Mouse (Mus musculus): ENCODE measurements around the gene Rimbp2. TPM values are rescaled to one million over a fixed set of nuclear protein-coding genes. Genes with fewer than 3 reads are reported as not detected.

Gene Rimbp2
- polyA plus RNA-seq, 1 experiment from 2014 or later, result 0.13 TPM

- Histone ChIP-seq H3K4me3 (no peak overlapping the region), H3K9me3 (replicated peaks) (no peaks in the 10 kb centered on the region), H3K9ac (no peak overlapping the region), H3K4me2 (no peak overlapping the region), H3K27me3 (replicated peaks) (peaks cover 14% of the 10 kb centered on the region; the same call in 1 of the 2 replicates), H3K27ac (ENCODE audit: poor library complexity, severe bottlenecking) (no peak overlapping the region), H3K4me1 (replicated peaks) (peaks cover 9% of the 10 kb centered on the region), H3K36me3 (no peaks in the 10 kb centered on the region)
- no peak for ATAC-seq (ENCODE audit: insufficient number of reproducible peaks, low FRiP score)
- 80% methylated on average over 6 of the region's 6 CpGs for WGBS
Observed at GRCm38 (mm10) chr5:128811431-128811830, 141.9 kb downstream of the Rimbp2 start.

DNA sequence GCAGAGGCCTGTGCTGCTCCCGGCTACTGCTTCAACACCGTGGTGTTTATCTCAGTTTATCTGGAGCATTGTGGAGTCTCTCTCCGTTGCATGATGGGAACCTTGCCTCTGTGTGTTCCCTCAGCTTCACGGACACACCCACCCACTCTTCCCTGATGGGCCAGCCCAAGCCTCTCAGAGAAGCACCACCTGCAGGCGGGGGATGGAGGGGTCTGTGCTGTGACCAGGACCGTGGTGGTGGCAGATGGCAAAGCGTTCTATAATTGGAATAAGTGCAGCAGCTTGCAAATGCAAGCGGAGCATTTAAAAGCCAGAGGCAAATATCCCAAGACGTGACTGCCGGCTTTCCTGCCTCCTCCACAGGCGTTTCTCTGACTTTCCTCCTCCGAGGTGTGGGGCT lies 143.3 kb downstream of the Rimbp2 start:
- Histone ChIP-seq H3K9ac (no peak overlapping the region), H3K27ac (ENCODE audit: poor library complexity, severe bottlenecking) (no peak overlapping the region), H3K9me3 (replicated peaks) (no peaks in the 10 kb centered on the region), H3K4me1 (replicated peaks) (peaks cover 9% of the 10 kb centered on the region), H3K4me3 (no peak overlapping the region), H3K27me3 (replicated peaks) (peaks cover 14% of the 10 kb centered on the region; the same call in 1 of the 2 replicates), H3K36me3 (no peaks in the 10 kb centered on the region), H3K4me2 (no peak overlapping the region)
- ATAC-seq (ENCODE audit: insufficient number of reproducible peaks, low FRiP score), result 0 out of 2 replicates have a peak, but pooled peaks have one; percentile 1
- WGBS, result 44% methylated on average over 12 of the region's 12 CpGs

- no peaks in the 10 kb centered on the region for H3K9me3 ChIP-seq (replicated peaks)
- H3K27me3 ChIP-seq (replicated peaks), result peaks cover 14% of the 10 kb centered on the region; the same call in 1 of the 2 replicates
- H3K4me3 ChIP-seq, result no peak overlapping the region
- no peaks in the 10 kb centered on the region for H3K36me3 ChIP-seq
- H3K4me1 ChIP-seq (replicated peaks), result peaks cover 9% of the 10 kb centered on the region
- H3K9ac ChIP-seq, result no peak overlapping the region
- WGBS, result 50% methylated on average over 5 of the region's 5 CpGs
- ATAC-seq (ENCODE audit: insufficient number of reproducible peaks, low FRiP score), result no peak
- H3K4me2 ChIP-seq, result no peak overlapping the region
- H3K27ac ChIP-seq (ENCODE audit: poor library complexity, severe bottlenecking), result no peak overlapping the region
Observed at GRCm38 (mm10) chr5:128809406-128809805, 143.9 kb downstream of the Rimbp2 start.

DNA sequence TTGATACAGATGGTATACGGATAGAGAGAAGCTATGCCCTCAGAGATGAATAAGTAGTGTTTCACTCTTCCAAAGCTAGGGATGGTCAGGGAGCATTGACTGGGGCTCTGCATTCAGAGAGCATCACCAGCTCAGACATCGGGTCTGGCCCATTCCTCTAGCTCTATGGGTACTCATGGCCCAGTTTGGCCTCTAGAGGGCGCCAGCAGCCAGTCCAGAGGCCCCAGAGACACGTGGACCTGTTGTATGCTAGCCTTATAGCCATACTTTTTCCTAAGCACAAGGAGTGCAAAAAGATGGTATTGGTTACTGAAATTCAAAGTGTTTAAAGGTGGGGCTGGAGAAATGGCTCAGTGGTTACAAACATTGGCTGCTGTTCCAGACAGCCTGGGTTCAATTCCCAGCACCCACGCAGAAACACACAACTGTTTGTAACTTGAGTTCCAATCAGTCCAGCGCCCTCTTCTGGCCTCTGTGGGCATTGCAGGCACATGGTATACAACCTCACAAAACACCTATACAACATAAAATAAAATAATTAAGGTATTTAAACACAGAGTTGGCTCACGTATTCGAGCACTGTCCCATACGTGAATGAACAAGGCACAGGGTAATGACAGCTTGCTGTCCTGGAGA lies 144.6 kb downstream of the Rimbp2 start:
- no peaks in the 10 kb centered on the region for H3K9me3 ChIP-seq (replicated peaks)
- H3K9ac ChIP-seq, result no peak overlapping the region
- no peak overlapping the region for H3K27ac ChIP-seq (ENCODE audit: poor library complexity, severe bottlenecking)
- peaks cover 11% of the 10 kb centered on the region; the same call in 1 of the 2 replicates for H3K27me3 ChIP-seq (replicated peaks)
- ATAC-seq (ENCODE audit: insufficient number of reproducible peaks, low FRiP score), result no peak
- peaks cover 9% of the 10 kb centered on the region for H3K4me1 ChIP-seq (replicated peaks)
- H3K36me3 ChIP-seq, result no peaks in the 10 kb centered on the region
- H3K4me3 ChIP-seq, result no peak overlapping the region
- 58% methylated on average over 9 of the region's 9 CpGs for WGBS
- H3K4me2 ChIP-seq, result no peak overlapping the region

- no peaks in the 10 kb centered on the region for H3K36me3 ChIP-seq
- H3K27me3 ChIP-seq (replicated peaks), result peaks cover 9% of the 10 kb centered on the region; the same call in 1 of the 2 replicates
- H3K9ac ChIP-seq, result no peak overlapping the region
- H3K4me3 ChIP-seq, result no peak overlapping the region
- no peak overlapping the region for H3K27ac ChIP-seq (ENCODE audit: poor library complexity, severe bottlenecking)
- ATAC-seq (ENCODE audit: insufficient number of reproducible peaks, low FRiP score), result no peak
- no peak overlapping the region for H3K4me2 ChIP-seq
- no peaks in the 10 kb centered on the region for H3K9me3 ChIP-seq (replicated peaks)
- 76% methylated on average over 9 of the region's 9 CpGs for WGBS
- peaks cover 9% of the 10 kb centered on the region for H3K4me1 ChIP-seq (replicated peaks)
Observed at GRCm38 (mm10) chr5:128807408-128807807, 145.9 kb downstream of the Rimbp2 start.

DNA sequence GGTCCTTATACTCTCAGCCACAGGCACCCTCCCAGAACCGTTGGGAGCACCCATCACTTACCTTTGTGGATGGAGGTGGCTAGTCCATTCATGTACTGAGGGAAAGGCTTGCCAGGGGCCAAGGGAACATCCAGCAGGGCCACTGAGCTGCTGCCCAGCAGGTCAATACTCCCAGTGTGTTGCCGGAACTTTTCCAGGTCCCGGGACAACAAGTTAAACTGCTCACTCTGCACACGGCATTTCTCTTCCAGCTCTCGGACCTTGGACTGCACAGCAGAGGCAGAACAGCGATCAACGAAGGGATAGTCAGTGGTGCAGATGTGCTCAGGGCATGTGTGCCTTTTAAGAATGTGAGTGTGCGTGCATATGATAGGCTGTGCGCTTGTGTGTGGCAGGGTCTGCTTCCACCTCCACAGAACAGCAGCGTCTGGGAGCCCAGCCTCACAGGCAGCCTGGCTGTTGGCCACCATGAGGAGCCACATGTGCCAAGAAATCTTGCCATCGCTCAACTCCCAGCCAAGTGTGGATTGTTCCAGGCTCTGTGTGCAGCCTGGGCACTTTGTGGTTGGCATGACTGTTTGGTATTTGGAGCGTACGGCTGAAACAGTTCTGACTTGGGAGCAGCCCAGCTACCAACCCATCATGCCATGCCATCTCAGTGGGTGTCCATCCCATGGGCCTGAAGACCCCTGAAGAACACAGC lies 146.8 kb downstream of the Rimbp2 start:
- 88% methylated on average over 13 of the region's 13 CpGs for WGBS
- H3K27me3 ChIP-seq (replicated peaks), result peaks cover 3% of the 10 kb centered on the region; the same call in 1 of the 2 replicates
- H3K27ac ChIP-seq (ENCODE audit: poor library complexity, severe bottlenecking), result no peak overlapping the region
- no peak overlapping the region for H3K4me2 ChIP-seq
- H3K9ac ChIP-seq, result no peak overlapping the region
- H3K4me1 ChIP-seq (replicated peaks), result peaks cover 9% of the 10 kb centered on the region
- ATAC-seq (ENCODE audit: insufficient number of reproducible peaks, low FRiP score), result no peak
- H3K36me3 ChIP-seq, result no peaks in the 10 kb centered on the region
- H3K9me3 ChIP-seq (replicated peaks), result no peaks in the 10 kb centered on the region
- no peak overlapping the region for H3K4me3 ChIP-seq

- Histone ChIP-seq H3K9ac (no peak overlapping the region), H3K9me3 (replicated peaks) (no peaks in the 10 kb centered on the region), H3K36me3 (no peaks in the 10 kb centered on the region), H3K4me1 (replicated peaks) (peaks cover 6% of the 10 kb centered on the region; the same call in 1 of the 2 replicates), H3K4me3 (no peak overlapping the region), H3K4me2 (no peak overlapping the region), H3K27me3 (replicated peaks) (no peaks in the 10 kb centered on the region), H3K27ac (ENCODE audit: poor library complexity, severe bottlenecking) (no peak overlapping the region)
- WGBS, result 94% methylated on average over 2 of the region's 2 CpGs
- no peak for ATAC-seq (ENCODE audit: insufficient number of reproducible peaks, low FRiP score)
Observed at GRCm38 (mm10) chr5:128805092-128805491, 148.2 kb downstream of the Rimbp2 start.

DNA sequence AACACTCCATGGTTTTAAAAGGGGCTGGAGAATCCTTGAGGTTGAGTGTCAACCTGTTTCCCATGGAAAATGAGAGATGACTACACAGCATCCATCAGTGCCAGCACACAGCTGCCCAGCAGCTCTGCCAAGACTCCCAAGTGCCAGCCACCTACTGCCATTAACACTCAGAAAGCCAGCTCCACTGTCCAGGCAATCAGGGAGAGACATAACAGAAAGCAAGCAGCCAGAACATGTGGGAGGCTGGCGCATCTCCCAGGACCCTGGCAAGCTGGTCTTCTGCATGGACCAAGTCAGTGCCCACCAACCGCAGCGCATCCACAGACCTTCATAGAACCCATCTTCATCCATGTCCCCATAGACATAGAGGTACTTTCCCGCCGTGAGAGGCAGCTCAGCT lies 152.7 kb downstream of the Rimbp2 start:
- no peak for ATAC-seq (ENCODE audit: insufficient number of reproducible peaks, low FRiP score)
- Histone ChIP-seq H3K9ac (no peak overlapping the region), H3K27me3 (replicated peaks) (no peaks in the 10 kb centered on the region), H3K4me3 (no peak overlapping the region), H3K4me1 (replicated peaks) (no peaks in the 10 kb centered on the region), H3K9me3 (replicated peaks) (0 out of 2 replicates have a peak, but pooled peaks cover 3% of the 10 kb centered on the region), H3K36me3 (no peaks in the 10 kb centered on the region), H3K4me2 (no peak overlapping the region), H3K27ac (ENCODE audit: poor library complexity, severe bottlenecking) (no peak overlapping the region)
- WGBS, result 85% methylated on average over 5 of the region's 5 CpGs

- H3K27ac ChIP-seq (ENCODE audit: poor library complexity, severe bottlenecking), result no peak overlapping the region
- no peak overlapping the region for H3K4me2 ChIP-seq
- 0 out of 2 replicates have a peak, but pooled peaks cover 5% of the 10 kb centered on the region for H3K27me3 ChIP-seq (replicated peaks)
- H3K4me3 ChIP-seq, result no peak overlapping the region
- no peak for ATAC-seq (ENCODE audit: insufficient number of reproducible peaks, low FRiP score)
- no peaks in the 10 kb centered on the region for H3K4me1 ChIP-seq (replicated peaks)
- H3K9ac ChIP-seq, result no peak overlapping the region
- peaks cover 6% of the 10 kb centered on the region; the same call in 1 of the 2 replicates for H3K9me3 ChIP-seq (replicated peaks)
- 72% methylated on average over 22 of the region's 22 CpGs for WGBS
- H3K36me3 ChIP-seq, result no peaks in the 10 kb centered on the region
Observed at GRCm38 (mm10) chr5:128781621-128782020, 171.7 kb downstream of the Rimbp2 start.

DNA sequence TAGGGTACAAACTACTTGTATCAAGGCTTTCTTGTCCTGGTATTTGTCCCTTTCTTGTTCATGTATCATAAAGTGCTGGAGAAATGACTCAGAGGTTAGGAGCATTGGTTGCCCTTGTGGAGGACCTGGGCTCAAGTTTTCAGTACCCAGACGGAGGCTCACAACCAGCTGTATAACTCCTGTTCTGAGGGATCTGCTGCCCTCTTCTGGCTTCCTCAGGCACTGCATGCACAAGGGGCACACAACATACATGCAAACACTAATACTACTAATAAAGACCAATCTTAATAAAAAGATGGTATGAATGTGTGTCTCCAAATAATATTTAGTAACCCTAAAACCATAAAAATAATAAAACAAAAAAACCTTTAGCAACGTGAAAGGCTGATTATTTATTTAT lies 176.9 kb downstream of the Rimbp2 start:
- peaks cover 10% of the 10 kb centered on the region for H3K9me3 ChIP-seq (replicated peaks)
- H3K4me3 ChIP-seq, result no peak overlapping the region
- ATAC-seq (ENCODE audit: insufficient number of reproducible peaks, low FRiP score), result no peak
- H3K27me3 ChIP-seq (replicated peaks), result no peaks in the 10 kb centered on the region
- WGBS, result 66% methylated on average over 2 of the region's 2 CpGs
- no peak overlapping the region for H3K4me2 ChIP-seq
- no peaks in the 10 kb centered on the region for H3K36me3 ChIP-seq
- H3K4me1 ChIP-seq (replicated peaks), result no peaks in the 10 kb centered on the region
- H3K9ac ChIP-seq, result no peak overlapping the region
- no peak overlapping the region for H3K27ac ChIP-seq (ENCODE audit: poor library complexity, severe bottlenecking)

DNA sequence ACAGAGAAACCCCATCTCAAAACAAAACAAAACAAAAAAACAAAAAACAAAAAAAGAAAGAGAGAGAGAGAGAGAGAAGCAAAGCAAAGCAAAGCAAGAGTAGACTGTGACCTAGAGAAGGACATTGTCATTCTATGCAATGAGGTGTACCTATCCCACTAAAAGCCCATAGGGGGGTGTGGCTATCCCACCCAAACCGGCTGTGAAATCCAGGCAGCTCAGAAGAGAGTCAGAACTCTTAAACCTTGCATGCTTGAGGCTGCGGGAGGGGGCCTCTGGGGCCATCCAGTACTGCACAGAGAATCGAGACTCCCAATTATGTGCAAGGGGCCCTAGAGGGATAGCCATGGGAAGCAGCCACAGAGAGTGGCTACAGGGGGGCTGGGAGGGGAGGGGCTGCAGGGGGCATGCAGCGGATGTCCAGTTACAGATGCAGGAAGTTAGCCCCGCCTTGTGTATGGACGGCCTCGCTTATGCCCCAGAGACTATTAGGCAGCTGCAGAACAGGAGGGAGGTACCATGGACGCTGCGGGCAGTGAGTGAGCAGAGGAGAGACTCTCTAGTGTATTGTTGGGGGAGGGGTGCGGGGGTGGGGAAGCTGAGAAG lies 184.2 kb downstream of the Rimbp2 start:
- peaks cover 5% of the 10 kb centered on the region; the same call in 1 of the 2 replicates for H3K4me1 ChIP-seq (replicated peaks)
- peak overlapping the region; percentile 2; the same call in 1 of the 2 replicates for H3K9ac ChIP-seq
- WGBS, result 24% methylated on average over 10 of the region's 10 CpGs
- H3K4me2 ChIP-seq, result peak overlapping the region; percentile 43
- H3K4me3 ChIP-seq, result no peak overlapping the region
- peak; percentile 9; the same call in 1 of the 2 replicates for ATAC-seq (ENCODE audit: insufficient number of reproducible peaks, low FRiP score)
- H3K9me3 ChIP-seq (replicated peaks), result peaks cover 4% of the 10 kb centered on the region; the same call in 1 of the 2 replicates
- H3K27ac ChIP-seq (ENCODE audit: poor library complexity, severe bottlenecking), result no peak overlapping the region
- no peaks in the 10 kb centered on the region for H3K27me3 ChIP-seq (replicated peaks)
- H3K36me3 ChIP-seq, result no peaks in the 10 kb centered on the region
